Mouse (Mus musculus) ES-E14 (cell line): ENCODE measurements at regions not wholly inside any gene's neighbourhood (a gene's known extent, or its start where the extent isn't known, plus 50 kb on each side); places are given as distances from the start of the nearest gene placed in this dataset.
"Not testable (repeated sequence)": the region's sequence is repeated elsewhere in the genome, so short reads cannot be mapped to it uniquely, and the experiment has no call there.

Source experiments
- DNase-seq: peaks from one replicate; pipeline ENCODE4 v3.0.0-alpha.2; 2013; ENCODE audit warnings: low read depth, low spot score
- H3K27ac ChIP-seq: 2 replicates; pipeline ENCODE4 v1.5.1; 2012; ENCODE audit warnings: low read depth, mild to moderate bottlenecking, low read length, moderate library complexity, mixed read lengths; ENCODE audit not compliant: poor library complexity, insufficient read depth, severe bottlenecking
- H3K36me3 ChIP-seq: 2 replicates; pipeline ENCODE4 v1.6.1; 2012; ENCODE audit warnings: mild to moderate bottlenecking, low read length, moderate library complexity, mixed read lengths; ENCODE audit not compliant: control insufficient read depth, poor library complexity, insufficient read depth, severe bottlenecking
- H3K4me1 ChIP-seq, 2 experiments: fragments of 150-350 bp in 1 of 2; sonication (generic) in 1 of 2; 2 replicates each; pipeline ENCODE4 v1.6.1; 2012; ENCODE audit warnings: low read length in 2 of 2, mild to moderate bottlenecking in 1 of 2, mixed read lengths in 1 of 2; ENCODE audit not compliant: control insufficient read depth in 2 of 2, insufficient read depth in 2 of 2, poor library complexity in 1 of 2
- H3K4me3 ChIP-seq, 2 experiments: fragments of 150-350 bp in 1 of 2; sonication (generic) in 1 of 2; 2 replicates each; pipeline ENCODE4 v1.5.1; 2012; ENCODE audit warnings: low read length in 2 of 2, low read depth in 1 of 2, mild to moderate bottlenecking in 1 of 2, mixed read lengths in 1 of 2; ENCODE audit not compliant: insufficient read depth in 1 of 2, poor library complexity in 1 of 2, severe bottlenecking in 1 of 2
- H3K9ac ChIP-seq: 2 replicates; pipeline ENCODE4 v1.6.1; 2012; ENCODE audit warnings: low read depth, mild to moderate bottlenecking, low read length, mixed read lengths; ENCODE audit not compliant: poor library complexity, insufficient read depth, severe bottlenecking
- H3K9me3 ChIP-seq: fragments of 150-350 bp; sonication (generic); 2 replicates; pipeline ENCODE4 v1.6.1; 2012; ENCODE audit warnings: low read depth, mild to moderate bottlenecking, low read length; ENCODE audit not compliant: control insufficient read depth, insufficient read depth
- CHD2 ChIP-seq: IDR thresholded peaks from 2 replicates; pipeline ENCODE4 v1.6.1; 2014; ENCODE audit warnings: mild to moderate bottlenecking, low read depth, low read length, inconsistent platforms
- HCFC1 ChIP-seq: IDR thresholded peaks from 2 replicates; pipeline ENCODE4 v1.6.1; 2012; ENCODE audit warnings: low read length, inconsistent platforms, borderline replicate concordance; ENCODE audit not compliant: insufficient read depth
- MAFK ChIP-seq: IDR thresholded peaks from 2 replicates; pipeline ENCODE4 v1.6.1; 2014; ENCODE audit warnings: mild to moderate bottlenecking, low read depth, low read length, inconsistent platforms; ENCODE audit not compliant: insufficient read depth
- ZC3H11A ChIP-seq: IDR thresholded peaks from 2 replicates; pipeline ENCODE4 v1.6.1; 2012; ENCODE audit warnings: low read depth, mild to moderate bottlenecking, inconsistent platforms, low read length, borderline replicate concordance
- ZNF384 ChIP-seq: IDR thresholded peaks from 2 replicates; pipeline ENCODE4 v1.6.1; 2012; ENCODE audit warnings: low read depth, low read length, inconsistent platforms
- in situ Hi-C, 2 experiments: fragments of 600-800 bp; cut with MboI; formaldehyde crosslinking; loops; one replicate each; pipeline ENCODE4 v1.15.1; 2025; ENCODE audit warnings: low sequenced_read_pairs in 2 of 2, inconsistent platforms in 1 of 2; ENCODE audit not compliant: unreplicated experiment in 2 of 2

- Histone ChIP-seq H3K9ac (no peak overlapping the region), H3K36me3 (no peaks in the 10 kb centered on the region), H3K9me3 (no peaks in the 10 kb centered on the region), H3K4me3 (no peak overlapping the region), H3K4me1 (no peaks in the 10 kb centered on the region), H3K27ac (no peak overlapping the region)
- in situ Hi-C loops = no loop called here
- TF ChIP-seq HCFC1 = no peak
- TF ChIP-seq ZNF384 = no peak
- no peak for TF ChIP-seq CHD2
- no peak for TF ChIP-seq ZC3H11A
- no peak for TF ChIP-seq MAFK
- no peak for DNase-seq
Observed at GRCm38 (mm10) chr7:137583556-137583955, 146.1 kb downstream of the Glrx3 start.

GRCm38 (mm10) chr7:137584916-137585315 lies 147.5 kb downstream of the Glrx3 start:
- DNase-seq, H3K27ac ChIP-seq, in situ Hi-C loops, H3K4me3 ChIP-seq, H3K4me1 ChIP-seq, H3K36me3 ChIP-seq, H3K9ac ChIP-seq, H3K9me3 ChIP-seq: not testable (repeated sequence)

- Histone ChIP-seq H3K36me3 (no peaks in the 10 kb centered on the region), H3K9me3 (no peaks in the 10 kb centered on the region), H3K4me3 (no peak overlapping the region), H3K4me1 (no peaks in the 10 kb centered on the region), H3K27ac (no peak overlapping the region), H3K9ac (no peak overlapping the region)
- in situ Hi-C loops = no loop called here
- no peak for TF ChIP-seq ZNF384
- TF ChIP-seq HCFC1 = no peak
- no peak for DNase-seq
Observed at GRCm38 (mm10) chr7:137593570-137593969, 156.2 kb downstream of the Glrx3 start.

- TF ChIP-seq MAFK (no peak), ZNF384 (no peak), ZC3H11A (no peak), CHD2 (no peak), HCFC1 (no peak)
Observed at GRCm38 (mm10) chr7:137595567-137595966, 158.2 kb downstream of the Glrx3 start.

GRCm38 (mm10) chr7:137596161-137596560 lies 158.7 kb downstream of the Glrx3 start:
- in situ Hi-C loops = no loop called here
- H3K27ac ChIP-seq = no peak overlapping the region
- H3K4me1 ChIP-seq = no peaks in the 10 kb centered on the region
- no peak overlapping the region for H3K9ac ChIP-seq
- no peaks in the 10 kb centered on the region for H3K9me3 ChIP-seq
- H3K36me3 ChIP-seq = no peaks in the 10 kb centered on the region
- no peak for DNase-seq
- no peak overlapping the region for H3K4me3 ChIP-seq
- no peak for TF ChIP-seq ZNF384
- no peak for TF ChIP-seq ZC3H11A
- TF ChIP-seq MAFK = no peak

More at GRCm38 (mm10) chr7:137595567-137595966, 158.2 kb downstream of the Glrx3 start:
- Histone ChIP-seq H3K9ac (no peak overlapping the region), H3K27ac (no peak overlapping the region), H3K4me3 (no peak overlapping the region), H3K4me1 (no peaks in the 10 kb centered on the region), H3K9me3 (no peaks in the 10 kb centered on the region), H3K36me3 (no peaks in the 10 kb centered on the region)
- in situ Hi-C loops = no loop called here
- no peak for DNase-seq
